Mouse (Mus musculus): ENCODE data around the gene Msx2. TPM values are rescaled to one million over a fixed set of nuclear protein-coding genes. Genes with fewer than 3 reads are reported as not detected.

Msx2 gene
- total RNA-seq, 2 experiments from 2014 or later = 0.31 to 0.69 TPM

GRCm38 (mm10) chr13:53466189-53466866 is 6.5 kb downstream of the Msx2 start:
- no peak for DNase-seq (ENCODE audit: low spot score in 2 of 2)

- DNase-seq (ENCODE audit: low spot score in 2 of 2) = no peak
Measured at GRCm38 (mm10) chr13:53465191-53465820, 7.6 kb downstream of the Msx2 start.

GRCm38 (mm10) chr13:53464441-53465001 is 8.4 kb downstream of the Msx2 start:
- DNase-seq (ENCODE audit: low spot score in 2 of 2) = no peak

- DNase-seq (ENCODE audit: low spot score in 2 of 2) = no peak
Measured at GRCm38 (mm10) chr13:53463946-53464345, 8.9 kb downstream of the Msx2 start.

- no peak for DNase-seq (ENCODE audit: low spot score in 2 of 2)
Measured at GRCm38 (mm10) chr13:53463037-53463436, 9.8 kb downstream of the Msx2 start.

- DNase-seq (ENCODE audit: low spot score in 2 of 2) = no peak
Measured at GRCm38 (mm10) chr13:53462649-53462970, 10.3 kb downstream of the Msx2 start.

GRCm38 (mm10) chr13:53461855-53462648 is 10.8 kb downstream of the Msx2 start:
- DNase-seq (ENCODE audit: low spot score in 2 of 2) = no peak

GRCm38 (mm10) chr13:53461346-53461745 is 11.5 kb downstream of the Msx2 start:
- no peak for DNase-seq (ENCODE audit: low spot score in 2 of 2)

- no peak for DNase-seq (ENCODE audit: low spot score in 2 of 2)
Measured at GRCm38 (mm10) chr13:53458766-53459165, 14.1 kb downstream of the Msx2 start.

GRCm38 (mm10) chr13:53454794-53455672 is 17.8 kb downstream of the Msx2 start:
- DNase-seq (ENCODE audit: low spot score in 2 of 2) = no peak

- DNase-seq (ENCODE audit: low spot score in 2 of 2) = no peak
Measured at GRCm38 (mm10) chr13:53453927-53454326, 18.9 kb downstream of the Msx2 start.

- DNase-seq (ENCODE audit: low spot score in 2 of 2) = no peak
Measured at GRCm38 (mm10) chr13:53447609-53448008, 25.3 kb downstream of the Msx2 start.

GRCm38 (mm10) chr13:53443602-53444001 is 29.3 kb downstream of the Msx2 start:
- DNase-seq (ENCODE audit: low spot score in 2 of 2) = peak in 1 of 2 experiments; percentile 24

GRCm38 (mm10) chr13:53442168-53442980 is 30.5 kb downstream of the Msx2 start:
- peak in 1 of 2 experiments; percentile 21 for DNase-seq (ENCODE audit: low spot score in 2 of 2)

GRCm38 (mm10) chr13:53441307-53442028 is 31.4 kb downstream of the Msx2 start:
- DNase-seq (ENCODE audit: low spot score in 2 of 2) = no peak

GRCm38 (mm10) chr13:53439957-53440356 is 32.9 kb downstream of the Msx2 start:
- DNase-seq (ENCODE audit: low spot score in 2 of 2) = no peak

GRCm38 (mm10) chr13:53426507-53426906 is 46.4 kb downstream of the Msx2 start:
- DNase-seq (ENCODE audit: low spot score in 2 of 2) = peak; percentile 63 to 80

- DNase-seq (ENCODE audit: low spot score in 2 of 2) = no peak
Measured at GRCm38 (mm10) chr13:53421189-53421588, 51.7 kb downstream of the Msx2 start.

- DNase-seq (ENCODE audit: low spot score in 2 of 2) = no peak
Measured at GRCm38 (mm10) chr13:53420741-53421140, 52.1 kb downstream of the Msx2 start.
